Mouse (Mus musculus) cerebellum, adult 2 months (tissue): ENCODE measurements around the gene 9130213A22Rik.

Experiments used
- CTCF ChIP-seq: fragments of 200-500 bp; IDR thresholded peaks from 2 replicates; pipeline ENCODE4 v1.5.1; 2011; ENCODE audit warnings: low read depth, mild to moderate bottlenecking, control low read depth, low read length, moderate library complexity, borderline replicate concordance; ENCODE audit not compliant: insufficient read depth
- POLR2A ChIP-seq: fragments of 200-500 bp; IDR thresholded peaks from 2 replicates; pipeline ENCODE4 v1.6.1; 2011; ENCODE audit warnings: low read length, control low read depth, borderline replicate concordance; ENCODE audit not compliant: insufficient read depth

- no peak for TF ChIP-seq CTCF
- TF ChIP-seq POLR2A: no peak
Observed at GRCm38 (mm10) chr11:69128426-69129122, 6.2 kb upstream of the 9130213A22Rik start.
